Mouse (Mus musculus) kidney, postnatal 10 days (tissue): ENCODE results near the gene Gm20903.
"Not testable (repeated sequence)": the region's sequence is repeated elsewhere in the genome, so short reads cannot be mapped to it uniquely, and the experiment has no call there.

Source experiments
- DNase-seq: peaks from one replicate; pipeline ENCODE4 v3.0.0; 2021; ENCODE audit warnings: mixed read lengths

Gm20903 gene

GRCm38 (mm10) chrY:73669015-73669414 is at the start of gene Gm20903:
Gene Gm20903, plus strand, starts transcription at chrY:73669315.
- DNase-seq, result not testable (repeated sequence)
